Mouse (Mus musculus) right cerebral cortex, postnatal 25 days (tissue): Measurements from ENCODE around the gene Syt1.

Experiments used
- DNase-seq: peaks from one replicate; pipeline ENCODE4 v3.0.0; 2022

Gene Syt1

GRCm38 (mm10) chr10:108743759-108744158 is 267.0 kb downstream of the Syt1 start:
- no peak for DNase-seq

DNA sequence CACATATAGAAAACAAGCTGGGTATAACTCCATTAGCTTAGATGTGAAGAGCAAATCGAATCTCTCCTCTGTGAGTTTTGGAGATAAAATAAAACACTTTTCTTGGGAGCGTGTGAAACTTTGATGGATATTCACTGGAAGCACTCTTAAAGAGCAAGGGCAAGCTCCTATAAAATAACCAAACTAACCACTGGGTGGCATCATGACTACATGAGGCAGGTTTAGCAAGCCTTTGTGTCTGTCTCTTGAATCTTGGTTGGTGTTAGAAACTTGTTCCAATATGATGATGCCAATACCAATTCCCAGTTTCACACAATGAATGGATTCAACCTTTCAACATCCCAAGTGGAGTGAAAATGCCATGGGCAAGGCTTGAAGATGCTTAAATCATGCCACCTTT is 276.8 kb downstream of the Syt1 start:
- no peak for DNase-seq

DNA sequence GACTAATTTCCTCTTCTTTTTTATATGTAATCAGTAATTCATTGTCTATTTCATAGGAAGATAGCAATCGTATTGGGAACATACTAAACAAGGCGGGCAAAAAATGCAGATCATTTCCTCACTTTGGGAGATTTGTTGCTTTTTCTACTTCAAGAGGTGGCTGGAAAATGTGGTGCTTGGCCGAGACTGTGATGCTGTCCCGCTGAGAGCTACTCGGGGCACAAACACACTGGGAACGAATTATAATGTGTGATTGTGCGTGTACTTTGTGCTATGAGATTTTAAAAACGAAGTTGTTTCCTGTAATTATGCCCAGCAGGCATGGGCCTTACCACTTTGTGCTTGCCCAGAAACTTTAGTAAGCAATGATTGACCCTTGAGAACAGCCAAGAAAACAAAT is 281.8 kb downstream of the Syt1 start:
- DNase-seq, result no peak

DNA sequence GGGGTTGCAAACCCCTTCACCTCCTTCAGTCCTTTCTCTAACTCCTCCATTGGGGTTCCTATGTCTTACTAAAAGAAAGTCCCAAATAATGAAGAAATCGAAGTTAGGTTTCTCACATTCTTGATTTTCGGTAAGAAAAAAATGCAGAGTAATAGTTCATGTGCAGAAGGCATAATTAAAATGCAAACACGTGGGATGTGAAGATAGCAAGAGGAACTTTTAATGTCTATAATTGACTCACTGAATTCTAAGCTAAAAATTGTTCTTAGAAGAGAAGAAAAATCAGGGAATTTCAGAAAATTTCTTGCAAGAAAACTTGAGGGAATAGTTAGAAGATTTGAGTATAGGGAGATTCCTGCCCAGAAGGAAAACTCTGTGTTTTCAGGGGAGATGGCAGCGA is 284.4 kb downstream of the Syt1 start:
- DNase-seq, result no peak

- DNase-seq, result no peak
Observed at GRCm38 (mm10) chr10:108724878-108725277, 285.9 kb downstream of the Syt1 start.

DNA sequence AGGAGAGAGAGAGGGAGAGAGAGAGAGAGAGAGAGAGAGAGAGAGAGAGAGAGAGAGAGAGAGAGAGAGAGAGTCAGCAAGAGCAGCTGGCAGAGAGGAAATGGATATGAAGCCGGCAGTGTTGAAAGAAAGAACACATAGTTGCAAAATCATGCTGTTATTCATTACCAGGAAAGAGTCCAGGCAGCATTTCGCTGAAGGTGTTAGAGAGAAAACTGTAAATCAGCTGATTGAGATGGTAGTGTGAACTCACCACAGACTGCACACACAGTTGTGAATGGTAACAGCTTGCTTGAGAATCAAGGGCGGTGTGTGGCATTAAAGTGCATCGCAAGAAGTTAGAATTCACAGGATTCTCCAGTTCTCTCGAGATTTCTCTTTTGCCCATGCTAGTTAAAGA is 300.3 kb downstream of the Syt1 start:
- DNase-seq, result peak; percentile 42

- no peak for DNase-seq
Observed at GRCm38 (mm10) chr10:108705658-108706057, 305.1 kb downstream of the Syt1 start.

GRCm38 (mm10) chr10:108701361-108702128 is 309.2 kb downstream of the Syt1 start:
- DNase-seq, result no peak

DNA sequence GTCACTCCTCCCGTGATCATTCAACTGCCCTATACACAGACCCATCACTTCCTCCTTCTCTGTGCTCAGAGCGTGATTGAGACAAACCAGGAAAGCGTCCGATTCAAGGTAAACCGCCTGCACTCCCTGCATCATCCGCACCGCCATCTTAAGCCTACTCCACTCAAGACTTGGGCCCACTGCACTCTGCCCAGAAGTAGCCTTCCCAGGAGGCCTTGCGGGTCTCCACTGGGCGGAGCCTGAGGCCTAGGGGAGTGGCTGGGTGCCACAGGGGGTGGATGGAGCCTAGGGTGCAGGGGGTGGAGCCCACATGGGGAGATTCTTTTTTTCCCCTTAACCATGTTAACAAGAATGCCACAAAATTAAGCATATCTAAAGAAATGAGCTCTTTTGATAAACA is 310.8 kb downstream of the Syt1 start, which contains the start of gene Gm5136:
TSS of gene Gm5136 (minus strand) at position 215 of the 400 bp plus-strand sequence.
- DNase-seq, result no peak

DNA sequence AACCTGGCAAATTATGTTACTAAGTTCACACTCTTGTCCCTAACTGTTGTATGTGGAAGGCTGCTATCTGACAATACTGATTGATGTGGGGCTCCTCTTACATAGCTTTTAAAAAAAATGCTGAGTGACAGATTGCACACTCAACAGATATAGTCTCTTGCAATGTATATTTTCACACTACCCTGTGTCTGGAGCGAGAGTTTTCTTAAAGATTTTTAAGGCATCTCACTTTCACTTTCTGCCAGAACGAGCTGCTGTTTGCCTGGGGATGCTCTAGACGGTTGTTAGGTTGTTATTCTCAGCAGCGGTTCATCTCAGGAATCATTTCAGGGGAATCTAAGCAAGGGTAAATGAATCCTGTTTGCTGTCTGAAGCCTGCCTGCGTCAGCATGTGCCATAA is 313.7 kb downstream of the Syt1 start:
- no peak for DNase-seq

- no peak for DNase-seq
Observed at GRCm38 (mm10) chr10:108690954-108691353, 319.8 kb downstream of the Syt1 start.

DNA sequence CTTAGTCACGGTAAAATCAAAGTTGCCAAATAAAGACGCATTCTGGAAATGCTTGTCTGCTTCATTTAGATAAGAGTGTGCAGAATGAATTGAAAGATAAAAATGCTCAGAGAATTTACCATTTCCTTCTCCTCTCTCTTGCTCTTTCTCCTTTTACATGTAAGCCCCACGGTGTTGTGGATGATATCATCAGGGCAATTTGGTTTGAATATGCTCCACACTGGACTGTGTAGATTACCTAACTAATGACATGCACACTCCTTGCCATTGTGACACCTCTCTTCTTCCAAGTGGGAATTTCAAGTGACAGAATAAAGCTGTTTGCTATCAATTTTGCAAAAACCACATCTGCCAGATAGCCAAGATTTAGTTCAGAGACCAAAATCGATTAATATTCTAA is 324.1 kb downstream of the Syt1 start:
- no peak for DNase-seq

GRCm38 (mm10) chr10:108679675-108680390 is 330.9 kb downstream of the Syt1 start:
- no peak for DNase-seq

DNA sequence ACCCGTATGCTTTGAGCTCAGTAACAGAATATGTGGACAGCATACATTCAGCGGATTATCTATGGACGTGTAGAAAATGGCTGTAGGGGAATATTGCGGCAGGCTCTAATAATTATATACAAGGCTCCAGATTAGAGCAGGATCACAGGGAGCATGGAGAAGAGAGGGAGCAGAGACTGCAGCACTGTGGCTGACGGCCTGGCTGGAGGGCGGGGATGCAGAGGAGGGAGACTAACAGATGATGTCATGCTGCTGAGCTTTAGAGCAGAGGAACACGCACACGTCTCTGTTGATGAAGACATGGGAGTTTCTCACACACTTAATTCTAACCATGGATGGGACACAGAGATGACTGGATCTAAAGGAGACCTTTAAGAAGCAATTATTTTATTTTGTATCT is 333.7 kb downstream of the Syt1 start:
- no peak for DNase-seq

DNA sequence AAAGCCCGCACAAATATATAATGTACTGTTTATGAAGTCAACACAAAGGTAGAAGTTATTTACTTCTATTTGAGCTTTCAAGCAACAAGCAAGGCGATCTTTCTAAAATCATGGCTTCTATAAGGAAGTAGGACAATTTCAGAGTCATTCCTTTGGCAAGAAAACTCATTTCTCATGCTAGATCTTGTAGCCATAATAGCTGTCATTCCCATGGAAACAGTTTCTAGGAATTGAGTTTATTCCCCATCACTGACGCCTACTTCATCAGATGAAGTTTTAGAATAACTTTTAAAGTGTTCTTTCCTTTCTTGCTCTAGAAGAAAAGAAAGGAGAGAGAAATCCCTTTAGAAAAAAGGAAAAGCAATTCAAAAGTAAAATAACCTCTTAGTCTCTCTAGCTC is 341.8 kb downstream of the Syt1 start:
- DNase-seq, result no peak

- no peak for DNase-seq
Observed at GRCm38 (mm10) chr10:108660295-108660694, 350.5 kb downstream of the Syt1 start.

DNA sequence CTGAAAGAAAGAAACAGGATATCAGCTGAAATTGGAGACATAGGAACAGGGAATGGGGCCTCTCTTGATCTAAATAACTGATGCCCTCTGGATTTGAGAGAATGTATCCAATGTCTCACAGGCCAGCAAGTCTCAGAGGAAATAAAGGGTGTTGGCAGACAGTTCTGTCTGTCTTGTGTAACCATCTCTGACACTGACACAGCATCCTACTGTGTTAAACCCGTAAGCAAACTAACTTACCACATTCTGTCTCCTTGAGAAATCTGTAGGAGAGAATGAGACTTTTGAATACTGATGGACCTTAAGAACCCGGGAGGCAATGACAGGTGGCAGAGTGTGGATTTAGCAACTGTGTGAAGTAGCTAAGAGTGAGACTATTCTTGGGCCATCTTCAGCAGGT is 352.5 kb downstream of the Syt1 start:
- no peak for DNase-seq

DNA sequence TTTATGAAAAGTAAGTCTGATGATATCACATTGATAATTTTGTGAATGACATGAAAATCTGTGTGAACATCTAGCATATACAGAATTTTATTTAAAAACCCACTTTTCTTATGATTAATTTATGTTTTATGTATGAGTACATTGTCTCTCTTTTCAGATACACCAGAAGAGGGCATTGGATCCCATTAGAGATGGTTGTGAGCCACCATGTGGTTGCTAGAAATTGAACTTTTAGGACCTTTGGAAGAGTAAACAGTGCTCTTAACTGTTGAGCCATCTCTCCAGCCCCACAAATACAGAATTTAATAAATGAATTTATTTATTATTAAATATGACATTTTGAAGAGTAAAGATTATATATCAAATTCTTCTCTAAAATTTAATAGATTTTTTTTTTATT is 353.1 kb downstream of the Syt1 start:
- no peak for DNase-seq

DNA sequence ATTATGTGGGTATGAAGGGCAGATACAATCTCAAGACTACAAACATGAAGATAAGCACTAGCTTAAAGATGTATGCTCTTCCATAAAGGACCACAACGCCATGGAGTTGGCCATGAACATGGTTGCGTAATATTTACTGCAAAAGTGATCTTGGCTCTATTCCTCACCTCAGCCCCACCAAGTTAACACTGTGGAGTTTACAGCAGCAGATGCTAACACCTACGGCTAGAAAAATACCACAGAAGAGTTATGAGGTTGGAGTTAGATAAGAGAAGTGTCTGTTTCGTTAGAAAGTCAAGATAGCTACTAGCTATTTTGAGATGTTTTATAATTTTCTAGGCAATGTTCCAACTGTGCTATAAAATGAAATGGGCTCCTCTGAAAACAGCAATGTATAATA is 353.9 kb downstream of the Syt1 start:
- DNase-seq, result no peak

- DNase-seq, result no peak
Observed at GRCm38 (mm10) chr10:108655074-108655473, 355.7 kb downstream of the Syt1 start.

DNA sequence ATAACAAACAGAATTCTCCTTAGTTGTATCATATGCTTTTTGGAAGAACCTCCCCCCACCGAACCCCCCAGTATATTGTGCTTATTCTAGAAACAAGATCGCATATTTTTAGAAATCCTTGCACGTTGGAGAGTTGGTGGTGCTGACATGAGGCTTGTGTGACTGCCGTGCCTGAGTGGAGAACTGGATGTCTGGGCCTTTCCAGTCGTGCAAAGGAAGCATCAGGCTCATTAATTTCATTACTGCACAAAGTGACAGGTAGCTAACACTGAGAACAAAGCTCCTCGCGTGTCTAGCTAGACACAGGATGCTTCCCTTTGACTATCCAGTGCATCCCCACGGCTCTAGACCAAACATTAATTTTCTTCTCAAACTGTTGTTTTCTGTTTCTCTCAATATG is 358.0 kb downstream of the Syt1 start:
- no peak for DNase-seq

DNA sequence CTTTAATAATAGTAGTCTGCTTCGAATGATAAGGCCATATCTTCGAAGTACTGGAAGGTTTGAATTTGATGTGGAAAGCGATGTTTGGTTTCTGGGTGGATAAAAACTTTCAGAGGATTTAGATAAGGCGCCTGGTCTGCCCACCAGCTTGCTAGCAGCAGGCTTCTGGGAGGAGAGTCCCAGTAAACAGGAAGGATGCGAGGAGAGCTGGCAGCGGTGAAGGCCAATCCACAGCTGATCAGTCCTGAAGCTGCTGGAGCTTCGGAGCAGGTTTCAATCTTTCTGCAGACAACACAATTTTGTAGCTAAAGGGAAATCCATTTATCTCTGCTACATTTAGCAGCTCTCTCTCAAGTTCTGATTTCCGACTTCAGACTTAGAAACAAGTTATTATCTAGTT is 358.7 kb downstream of the Syt1 start:
- DNase-seq, result no peak

- DNase-seq, result no peak
Observed at GRCm38 (mm10) chr10:108649174-108649573, 361.6 kb downstream of the Syt1 start.

- DNase-seq, result no peak
Observed at GRCm38 (mm10) chr10:108643915-108644314, 366.9 kb downstream of the Syt1 start.

DNA sequence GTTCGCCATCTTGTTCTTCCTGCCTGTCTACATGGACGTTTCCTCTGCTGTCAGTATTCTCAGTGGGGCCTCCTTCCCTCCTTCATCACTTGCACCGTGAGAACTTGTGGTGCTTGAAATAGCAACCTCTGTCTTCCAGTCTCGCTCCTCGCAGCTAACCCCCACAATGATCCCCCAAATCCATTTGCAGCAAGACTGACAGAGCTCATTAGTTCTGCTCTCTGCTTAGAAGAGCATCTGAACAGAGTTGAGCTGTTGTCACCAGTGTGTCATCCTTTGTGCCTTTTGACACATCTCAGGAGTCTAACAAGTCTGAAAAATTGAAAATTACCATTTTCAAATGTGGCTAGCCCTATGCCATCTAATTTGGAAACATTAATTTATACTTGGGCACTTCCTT is 372.7 kb downstream of the Syt1 start:
- no peak for DNase-seq
